Comparison of ENCODE assay signal across 22 mouse cellular contexts in genomic region chr3:69634521-69634920, GRCm38 (mm10). TPM values are rescaled to one million over a fixed set of nuclear protein-coding genes. Genes with fewer than 3 reads are reported as not detected.
DNase-seq lines count a peak whose midpoint lies in the region; TF ChIP-seq lines count a peak whose summit lies in the region.
"Had no signal": no experiment of that assay in that cellular context is flagged by ENCODE, and none has a peak within 500 bp of the region (broad histone marks: within the 10 kb centered on the region; RNA-seq: fewer than 3 reads in every experiment).

No protein-coding gene starts in this region.

- H3K27ac ChIP-seq in layer of hippocampus, adult 2 months: peak overlapping the region; percentile 46; the same call in 1 of the 2 replicates
- peak overlapping the region; percentile 100 for H3K27ac ChIP-seq in brown adipose tissue, adult 24 weeks (replicated peaks; ENCODE audit: low read depth, low read length)
- H3K27ac ChIP-seq: embryonic facial prominence, embryonic 15.5 days; forebrain, embryonic 10.5 days; forebrain, embryonic 15.5 days; hindbrain, embryonic 12.5 days had no signal

- no peak for TF ChIP-seq CTCF in layer of hippocampus, adult 2 months (conservative IDR thresholded peaks at IDR 0.05)

- H3K4me1 ChIP-seq in brown adipose tissue, adult 24 weeks (ENCODE audit: control insufficient read depth, insufficient read depth, insufficient read length, low read length): peaks cover 25% of the 10 kb centered on the region
- H3K4me1 ChIP-seq: embryonic facial prominence, embryonic 15.5 days; forebrain, embryonic 10.5 days; forebrain, embryonic 15.5 days; hindbrain, embryonic 12.5 days had no signal

- peak; percentile 37 to 83 for DNase-seq in adrenal gland, adult (ENCODE audit: inconsistent age in 2 of 2, low spot score in 1 of 2)
- no peak for DNase-seq in adrenal gland, postnatal 4 days (ENCODE audit: low spot score in 2 of 2)
- no peak for DNase-seq in layer of hippocampus, adult 2 months (ENCODE audit: low spot score in 2 of 2)
- DNase-seq in layer of hippocampus, adult 9-10 months (ENCODE audit: low spot score): no peak
- no peak for DNase-seq in thymus, postnatal 0 days (ENCODE audit: low spot score)
- DNase-seq in frontal cortex, postnatal 25 days (ENCODE audit: low spot score in 2 of 2): no peak
- DNase-seq: B cell, adult 2 months; cerebellum, adult 2 months; cerebellum, postnatal 10 days; embryo, embryonic 11 days; gastrocnemius, postnatal 14 days; heart, postnatal 10 days; heart, postnatal 4 days; kidney, adult 11 months; kidney, adult 9 months had no signal

- no peak overlapping the region for H3K4me3 ChIP-seq in layer of hippocampus, adult 2 months
- H3K4me3 ChIP-seq in brown adipose tissue, adult 24 weeks (ENCODE audit: insufficient read depth, low read depth, low read length): no peak overlapping the region
- H3K4me3 ChIP-seq: embryonic facial prominence, embryonic 15.5 days; erythroblast, embryonic 14.5 days; forebrain, embryonic 10.5 days; forebrain, embryonic 15.5 days; hindbrain, embryonic 12.5 days had no signal

RNA-seq across cellular contexts. Expression of gene B3galnt1, which starts 35.8 kb away (rescaled TPM):
- 10 to 100 TPM; 25.9 to 28.9 TPM for total RNA-seq in adrenal gland, postnatal 4 days (2021)
- 10 to 100 TPM; 42.0 to 43.9 TPM for total RNA-seq in layer of hippocampus, adult 2 months (2021)
- 6.9 and 8.8 TPM in 2 replicates for polyA plus RNA-seq in brown adipose tissue, adult 24 weeks (2012; ENCODE audit: insufficient read depth, insufficient read length, missing spikeins)
- 9.3 and 9.9 TPM in 2 replicates for polyA plus RNA-seq in thymus, postnatal 0 days (2015; fragmentation: Nextera tagmentation; extraction: Ambion mirVana)
- total RNA-seq: G1E had no signal
- polyA plus RNA-seq: erythroblast, embryonic 14.5 days; G1E had no signal

Comparison
In these comparisons a context has a peak if more than half of its experiments do, and no peak if none do; other contexts are left out.
1. DNase-seq: peak in adrenal gland, adult (2 of 2); none in adrenal gland, postnatal 4 days (0 of 2), layer of hippocampus, adult 2 months (0 of 2), layer of hippocampus, adult 9-10 months (single experiment), thymus, postnatal 0 days (single experiment) and frontal cortex, postnatal 25 days (0 of 2).